25 mouse cellular contexts compared by ENCODE assay signal in genomic region chr3:22108013-22108412, GRCm38 (mm10). TPM values are rescaled to one million over a fixed set of nuclear protein-coding genes. Genes with fewer than 3 reads are reported as not detected.
DNase-seq lines count a peak whose midpoint lies in the region; ATAC-seq and TF ChIP-seq lines count a peak whose summit lies in the region.
"Had no signal": no experiment of that assay in that cellular context is flagged by ENCODE, and none has a peak within 500 bp of the region (broad histone marks: within the 10 kb centered on the region; RNA-seq: fewer than 3 reads in every experiment).

No protein-coding gene starts in this region.

- TF ChIP-seq POLR2A in ES-Bruce4 (IDR thresholded peaks at IDR 0.05; ENCODE audit: insufficient read depth, low read length) = no peak

- H3K27me3 ChIP-seq in ES-Bruce4 (ENCODE audit: control insufficient read depth, insufficient read depth, low read length, poor library complexity, severe bottlenecking) = no peaks in the 10 kb centered on the region
- H3K27me3 ChIP-seq in kidney, embryonic 14.5 days (ENCODE audit: control insufficient read depth, insufficient read depth, low read length) = no peaks in the 10 kb centered on the region
- H3K27me3 ChIP-seq: CH12.LX, Patski had no signal

- no peaks in the 10 kb centered on the region for H3K9me3 ChIP-seq in ES-Bruce4 (replicated peaks; ENCODE audit: control insufficient read depth, insufficient read depth, low read length, poor library complexity, severe bottlenecking)
- peaks cover 4% of the 10 kb centered on the region; the same call in 1 of the 2 replicates for H3K9me3 ChIP-seq in kidney, embryonic 14.5 days (ENCODE audit: control insufficient read depth, low read length)
- H3K9me3 ChIP-seq: G1E had no signal

- ATAC-seq in kidney, embryonic 14.5 days (ENCODE audit: low FRiP score, low TSS enrichment) = no peak
- ATAC-seq: activated CD4-positive, CD25-positive, alpha-beta regulatory T cell, adult 4 months; CD4-positive, CD25-positive, alpha-beta regulatory T cell, adult 4 months; Patski had no signal

- peak overlapping the region; percentile 61 for H3K27ac ChIP-seq in ES-Bruce4 (ENCODE audit: insufficient read depth, low read length)
- H3K27ac ChIP-seq in kidney, embryonic 14.5 days (ENCODE audit: low read depth, low read length) = no peak overlapping the region

- TF ChIP-seq CTCF in ES-Bruce4 (IDR thresholded peaks at IDR 0.05; ENCODE audit: low read depth, low read length) = no peak

- no peak for TF ChIP-seq EP300 in ES-Bruce4 (IDR thresholded peaks at IDR 0.05; ENCODE audit: insufficient read depth, low read depth, low read length)

- no peaks in the 10 kb centered on the region for H3K4me1 ChIP-seq in ES-Bruce4 (ENCODE audit: control insufficient read depth, insufficient read depth, low read length)
- H3K4me1 ChIP-seq in kidney, embryonic 14.5 days (ENCODE audit: control insufficient read depth, insufficient read depth, low read length) = 0 out of 2 replicates have a peak, but pooled peaks cover 3% of the 10 kb centered on the region

- H3K9ac ChIP-seq in ES-Bruce4 (ENCODE audit: low read depth, poor library complexity, severe bottlenecking) = no peak overlapping the region
- no peak overlapping the region for H3K9ac ChIP-seq in kidney, embryonic 14.5 days (ENCODE audit: low read depth, low read length)

- H3K36me3 ChIP-seq in ES-Bruce4 (ENCODE audit: control insufficient read depth, insufficient read depth, low read length, poor library complexity, severe bottlenecking) = peaks cover 5% of the 10 kb centered on the region; the same call in 1 of the 2 replicates
- H3K36me3 ChIP-seq in kidney, embryonic 14.5 days (ENCODE audit: control insufficient read depth, insufficient read depth, low read length) = no peaks in the 10 kb centered on the region

- H3K4me3 ChIP-seq in ES-Bruce4 (ENCODE audit: low read depth, low read length) = no peak overlapping the region
- no peak overlapping the region for H3K4me3 ChIP-seq in kidney, embryonic 14.5 days (ENCODE audit: low read length)

- DNase-seq in heart, adult 11 months = peak; percentile 55
- no peak for DNase-seq in heart, postnatal 4 days
- peak; percentile 52 for DNase-seq in ES-CJ7 (ENCODE audit: low read depth, low spot score)
- DNase-seq in R1 (ENCODE audit: low read depth, low spot score) = peak; percentile 90
- no peak for DNase-seq in gastrocnemius, adult 8-10 months (ENCODE audit: low spot score in 2 of 2)
- DNase-seq in adrenal gland, postnatal 14 days = no peak
- DNase-seq: adrenal gland, adult 2 months; adrenal gland, adult 8-10 months; adrenal gland, postnatal 10 days; adrenal gland, postnatal 25 days; adrenal gland, postnatal 36 days; B cell, adult 2 months; cerebellum, adult 11 months; cerebellum, adult 11-12 months; cerebellum, adult 18-20 months; cerebellum, adult 2 months; cerebellum, adult 8-10 months; cerebellum, adult 9-10 months had no signal

- H3K4me2 ChIP-seq in kidney, embryonic 14.5 days (replicated peaks; ENCODE audit: low read depth, low read length) = no peak overlapping the region

RNA-seq across cellular contexts. Expression of gene Tbl1xr1, which starts 31.6 kb away (rescaled TPM):
- total RNA-seq in heart, postnatal 4 days (2021) = 10 to 100 TPM; 57.5 to 58.8 TPM
- polyA plus RNA-seq in ES-Bruce4 (2011; ENCODE audit: insufficient read depth, insufficient read length, low read depth, missing spikeins) = 50.0 and 64.4 TPM in 2 replicates
- 10 to 100 TPM; 52.3 to 65.0 (median 60.7) TPM for total RNA-seq in gastrocnemius, adult 8-10 months (2022)
- 60.3 and 88.3 TPM in 2 replicates for total RNA-seq in adrenal gland, postnatal 14 days (2021)
- 20.6 and 39.7 TPM in 2 replicates for polyA plus RNA-seq in kidney, embryonic 14.5 days (2014; fragmentation: Nextera tagmentation; extraction: Ambion mirVana)

Comparison
In these comparisons a context has a peak if more than half of its experiments do, and no peak if none do; other contexts are left out.
1. DNase-seq: peak in heart, adult 11 months (single experiment), ES-CJ7 (single experiment) and R1 (single experiment); none in heart, postnatal 4 days (single experiment), gastrocnemius, adult 8-10 months (0 of 2) and adrenal gland, postnatal 14 days (single experiment).